Mouse (Mus musculus) layer of hippocampus, adult 11-12 months (tissue): ENCODE measurements around the gene Gramd1c.

Experiments used
- DNase-seq: peaks from one replicate; pipeline ENCODE4 v3.0.0; 2022; ENCODE audit warnings: low spot score

Gene Gramd1c

DNA sequence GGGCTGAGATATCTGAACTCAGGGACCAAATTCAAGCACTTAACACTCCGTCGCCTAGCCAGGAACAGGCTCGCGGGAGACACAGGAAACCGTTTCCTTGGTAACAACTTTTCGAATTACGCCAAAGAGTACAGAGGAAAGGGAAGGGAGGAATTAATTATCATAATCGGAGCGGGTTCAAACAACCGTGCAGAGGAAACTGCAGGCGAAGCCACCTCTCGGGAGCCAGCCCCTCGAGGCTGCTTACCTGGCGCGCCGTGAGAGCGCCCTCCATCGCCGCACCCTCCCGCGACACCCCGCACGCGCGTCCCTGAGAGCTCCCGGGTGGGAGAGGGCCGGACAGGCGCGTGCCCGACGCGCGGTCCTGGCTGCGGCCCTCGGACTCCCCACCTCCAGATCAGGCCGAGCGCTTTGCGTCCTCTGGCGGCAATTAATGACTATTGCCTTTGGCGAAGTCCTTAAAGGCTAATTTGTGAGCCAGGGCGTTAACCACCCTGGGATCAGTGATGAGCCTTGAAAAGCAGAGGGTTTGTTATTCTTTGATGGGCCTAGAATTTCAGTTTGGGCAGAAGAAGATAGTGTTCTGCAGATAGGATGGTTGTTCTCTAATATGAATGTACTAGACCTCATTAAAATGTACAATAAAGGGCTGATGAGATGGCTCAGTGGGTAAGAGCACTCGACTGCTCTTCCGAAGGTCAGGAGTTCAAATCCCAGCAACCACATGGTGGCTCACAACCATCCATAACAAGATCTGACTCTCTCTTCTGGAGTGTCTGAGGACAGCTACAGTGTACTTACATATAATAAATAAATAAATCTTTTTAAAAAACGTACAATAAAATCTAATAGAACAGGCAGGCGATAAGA is at the start of gene Gramd1c:
Gramd1c (minus strand) TSS at position 321 of the 870 bp plus-strand sequence.
- DNase-seq, result peak; percentile 56

DNA sequence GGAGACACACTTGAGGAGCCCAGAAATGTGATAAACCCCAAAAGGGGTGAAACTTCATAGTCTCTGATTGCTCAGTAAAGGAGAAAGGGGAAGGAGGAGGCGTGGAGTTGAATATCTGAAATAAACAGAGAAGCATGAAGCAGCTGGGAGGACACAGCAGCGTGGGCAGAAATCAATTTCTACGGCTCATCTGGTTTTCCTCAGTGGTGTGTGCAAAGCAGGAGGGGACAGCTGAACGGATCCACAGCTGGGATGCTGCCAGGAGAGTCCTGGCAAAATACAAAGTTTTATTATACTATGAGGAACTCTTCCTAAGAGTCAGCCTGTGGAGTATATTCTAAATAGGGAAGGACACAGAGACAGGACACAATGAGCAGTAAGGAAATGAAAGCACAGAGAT is 45.9 kb upstream of the Gramd1c start:
- DNase-seq, result peak; percentile 61

DNA sequence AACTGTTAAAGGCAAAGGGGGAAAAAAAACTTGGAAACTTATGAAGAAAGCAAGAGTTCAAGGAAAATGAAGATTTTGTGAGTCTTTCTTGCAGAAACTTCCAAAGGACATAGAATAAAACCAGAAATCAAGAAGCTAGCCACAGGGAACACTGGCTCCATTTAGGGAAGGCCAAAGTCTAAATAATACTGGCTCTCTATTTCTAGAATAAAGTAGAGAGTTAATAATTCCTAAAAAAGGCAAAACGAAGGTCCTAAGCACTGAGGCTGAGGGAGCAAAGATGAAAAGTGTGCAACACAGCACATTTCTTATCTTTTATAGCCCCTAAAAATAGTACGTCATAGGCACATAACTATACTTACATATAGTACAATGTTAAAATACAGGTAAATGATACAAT is 42.1 kb upstream of the Gramd1c start:
- DNase-seq, result no peak

DNA sequence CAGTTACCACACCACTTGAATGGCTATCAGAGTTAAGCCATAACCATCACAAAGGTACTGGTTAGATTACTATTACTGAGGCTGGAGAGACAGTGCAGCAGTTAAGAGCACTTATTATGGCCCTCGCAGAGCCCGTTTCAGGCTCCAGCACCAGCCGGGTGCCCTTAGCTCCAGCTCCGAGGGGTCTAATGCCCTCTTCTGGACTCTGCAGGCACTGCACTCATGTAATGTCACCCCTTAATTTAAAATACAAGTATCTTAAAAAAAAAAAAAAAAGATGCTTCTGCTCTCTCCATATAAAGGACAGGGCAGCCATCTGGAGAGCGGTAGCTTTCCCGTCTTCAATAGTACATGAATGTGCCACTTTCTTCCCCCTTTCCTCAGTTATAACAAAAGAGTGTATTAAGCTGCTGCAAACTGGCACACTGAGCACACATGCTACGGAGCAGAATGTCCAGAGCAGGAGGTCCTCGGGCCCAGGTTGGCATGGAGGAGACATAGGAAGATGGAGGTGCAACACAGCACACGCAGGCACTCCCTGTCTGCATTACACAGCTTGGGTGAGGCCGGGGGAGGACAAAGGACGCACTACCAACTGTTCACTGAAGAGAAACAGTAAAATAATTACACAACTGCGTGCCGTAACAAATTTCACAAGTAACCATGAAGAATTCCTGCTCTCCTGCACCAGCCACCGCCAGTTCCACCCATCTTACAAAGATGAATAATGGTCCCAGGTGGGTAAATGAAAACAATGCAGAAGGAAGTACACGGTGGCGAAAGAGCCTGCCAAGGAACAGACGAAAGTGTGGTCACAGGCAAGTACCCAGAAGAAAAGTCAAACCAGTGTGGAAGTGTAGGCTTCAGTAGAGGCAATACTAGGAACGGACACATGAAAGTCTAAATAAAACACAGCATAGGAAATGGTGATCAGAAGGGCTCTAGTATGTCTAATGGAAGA is 40.9 kb upstream of the Gramd1c start:
- no peak for DNase-seq

DNA sequence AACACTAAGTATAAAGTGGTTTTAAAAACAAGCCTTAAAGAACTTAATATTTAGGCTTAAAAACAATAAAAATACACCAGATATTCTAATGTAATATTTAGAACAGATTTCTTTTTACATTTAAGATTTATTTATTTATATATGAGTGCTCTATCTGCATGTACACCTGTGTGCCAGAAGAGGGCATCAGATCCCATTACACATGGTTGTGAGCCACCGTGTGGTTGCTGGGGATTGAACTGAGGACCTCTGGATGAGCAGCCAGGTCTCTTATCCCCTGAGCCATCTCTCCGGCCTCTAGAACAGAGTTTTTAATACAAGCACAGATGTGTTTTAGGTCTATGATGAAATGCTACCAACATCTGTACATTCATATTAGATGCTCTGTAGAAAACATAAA is 39.8 kb upstream of the Gramd1c start:
- DNase-seq, result no peak

DNA sequence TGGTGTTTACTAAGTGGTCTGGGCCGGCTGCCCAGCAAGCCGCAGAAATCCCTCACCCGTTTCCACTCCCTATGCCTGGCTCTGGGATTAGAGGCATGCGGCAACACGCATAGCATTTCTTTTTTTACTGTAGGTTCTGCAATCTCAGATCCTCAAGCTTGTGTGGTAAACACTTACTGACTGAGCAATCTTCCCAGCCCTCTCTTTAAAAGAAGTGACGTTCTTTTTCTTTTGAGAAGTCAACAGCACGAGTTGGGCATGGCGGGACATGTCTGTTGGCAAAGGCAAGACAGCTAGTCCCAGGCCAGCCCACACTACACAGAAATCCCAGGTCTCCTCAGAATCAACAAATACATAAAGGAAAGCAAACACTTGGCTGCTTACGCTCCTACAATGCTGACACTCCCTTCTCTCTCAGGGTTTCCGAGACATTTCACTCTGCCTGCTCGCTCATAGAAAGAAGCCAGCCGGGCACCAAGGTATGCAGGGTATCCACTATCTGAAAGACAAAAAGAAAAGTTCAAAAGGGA is 38.1 kb upstream of the Gramd1c start:
- no peak for DNase-seq

DNA sequence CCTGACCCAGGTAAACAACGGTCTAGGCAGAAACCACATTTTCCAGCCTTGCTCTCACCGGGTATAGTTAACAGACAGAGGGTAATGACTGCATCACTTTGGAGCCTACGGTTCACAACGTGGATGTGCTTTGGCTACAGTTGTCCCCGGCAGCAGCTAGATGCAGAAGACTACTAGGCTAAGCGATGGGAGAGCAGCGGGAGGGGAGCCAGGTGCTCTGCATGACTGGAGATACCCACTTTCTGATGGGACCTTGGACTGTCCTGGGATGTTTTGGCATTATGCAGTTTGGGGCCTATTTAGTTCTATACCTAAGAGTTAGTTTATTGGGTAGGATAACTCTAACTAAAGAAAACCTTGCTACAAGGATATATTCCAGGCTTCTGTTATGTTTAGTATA is 36.2 kb upstream of the Gramd1c start:
- DNase-seq, result no peak

DNA sequence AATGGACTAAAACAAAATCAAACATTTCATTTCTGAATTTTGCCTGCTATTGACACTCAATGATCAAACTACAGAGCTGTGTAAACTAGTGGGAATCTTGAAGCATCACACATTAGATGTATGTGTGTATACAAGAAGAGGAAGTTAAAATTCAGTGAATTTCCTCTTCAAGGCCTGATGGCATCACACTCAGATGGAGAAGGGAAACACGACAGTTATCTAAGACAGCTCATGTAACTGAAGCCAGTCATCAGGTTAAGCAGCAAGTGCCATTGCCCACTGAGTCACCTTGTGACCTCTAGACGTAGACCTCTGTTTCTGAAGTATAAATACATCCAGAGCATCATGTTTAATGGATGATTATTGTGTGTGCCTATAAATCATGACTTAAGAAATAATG is 24.5 kb upstream of the Gramd1c start:
- DNase-seq, result no peak

DNA sequence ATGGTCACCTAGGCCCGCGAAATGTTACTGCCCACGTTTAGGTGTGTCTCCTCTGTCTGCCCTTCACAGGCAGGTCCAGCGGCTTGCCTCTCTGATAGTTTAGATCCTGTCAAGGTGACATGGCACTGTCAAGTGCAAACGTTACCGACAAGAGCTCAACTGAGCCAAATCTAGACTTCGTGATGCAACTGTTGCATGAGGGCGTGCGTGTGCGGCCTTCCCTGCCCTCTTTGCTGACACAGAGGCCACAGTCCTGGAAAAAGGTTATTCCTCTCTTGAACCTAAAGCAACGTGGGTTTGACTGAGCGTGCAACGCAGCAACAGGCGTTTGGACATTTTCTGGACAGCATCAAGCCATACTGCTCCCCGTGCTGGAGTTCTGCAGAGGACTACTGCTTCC is 1.8 kb downstream of the Gramd1c start:
- no peak for DNase-seq

DNA sequence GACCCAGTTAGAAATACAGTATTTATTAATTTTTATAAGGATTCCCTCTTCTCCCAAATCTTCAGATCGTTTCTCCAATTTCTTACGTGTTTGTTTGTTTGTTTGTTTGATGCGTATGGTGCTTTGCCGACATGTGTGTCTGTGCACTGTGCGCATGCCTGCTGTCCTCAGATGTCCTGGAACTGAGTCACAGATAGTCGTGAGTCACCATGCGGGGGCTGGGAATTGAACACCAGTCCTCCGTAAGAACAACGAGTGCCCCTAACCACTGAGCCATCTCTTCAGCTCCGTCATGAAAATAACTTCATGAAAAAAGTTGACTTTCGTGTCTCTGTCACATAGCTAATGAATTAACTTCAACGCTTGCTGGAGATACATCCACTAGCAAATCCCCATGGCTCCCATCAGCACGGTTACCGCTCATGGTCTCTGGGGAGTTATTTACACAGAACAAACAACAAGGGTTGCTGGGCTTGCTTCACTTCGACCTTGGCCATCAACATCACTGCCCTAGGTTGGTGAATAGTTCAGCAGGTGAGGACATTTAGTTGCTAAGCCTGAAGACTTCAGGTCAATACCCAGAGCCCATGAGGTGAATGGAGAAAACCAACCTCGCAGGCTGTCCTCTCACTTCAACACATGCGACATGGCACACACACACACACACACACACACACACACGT is 2.4 kb downstream of the Gramd1c start:
- no peak for DNase-seq

DNA sequence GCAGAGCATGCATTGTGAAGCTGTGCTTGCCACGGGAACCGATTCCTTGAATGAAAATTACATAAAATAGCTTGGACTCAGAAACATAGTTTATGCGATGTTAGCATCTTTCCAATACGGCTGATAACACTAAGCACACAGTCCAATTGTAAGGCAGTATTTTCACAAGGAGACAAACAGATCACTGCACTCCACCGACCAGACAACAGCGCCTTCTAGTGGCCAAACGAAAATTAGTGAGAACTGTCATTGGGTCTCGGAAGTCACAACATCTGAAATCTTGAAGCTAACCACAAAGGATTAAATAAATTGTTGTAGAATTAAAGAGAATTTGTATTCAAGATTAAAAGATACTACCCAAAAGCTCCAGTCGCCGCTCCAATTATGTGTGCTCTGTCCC is 4.4 kb downstream of the Gramd1c start:
- peak; percentile 87 for DNase-seq

DNA sequence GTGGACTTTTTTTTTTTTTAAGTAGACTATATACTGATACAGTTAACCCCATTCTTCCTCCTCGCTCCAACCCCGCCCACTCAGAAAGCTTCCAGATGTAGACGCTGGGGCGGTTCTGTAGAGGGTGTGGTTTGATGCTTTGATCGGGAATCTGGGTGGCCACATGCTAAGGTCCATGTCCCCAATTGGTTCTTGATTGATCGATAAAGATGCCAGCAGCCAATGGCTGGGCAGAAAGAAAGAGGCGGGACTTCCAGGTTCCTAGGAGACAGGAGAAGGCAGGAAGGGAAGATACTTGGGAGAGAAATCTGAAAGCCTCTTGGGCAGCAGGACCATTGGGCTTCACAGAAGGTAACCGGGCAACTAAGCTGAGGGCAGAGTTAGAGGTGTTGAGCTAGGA is 7.4 kb downstream of the Gramd1c start:
- DNase-seq, result no peak

DNA sequence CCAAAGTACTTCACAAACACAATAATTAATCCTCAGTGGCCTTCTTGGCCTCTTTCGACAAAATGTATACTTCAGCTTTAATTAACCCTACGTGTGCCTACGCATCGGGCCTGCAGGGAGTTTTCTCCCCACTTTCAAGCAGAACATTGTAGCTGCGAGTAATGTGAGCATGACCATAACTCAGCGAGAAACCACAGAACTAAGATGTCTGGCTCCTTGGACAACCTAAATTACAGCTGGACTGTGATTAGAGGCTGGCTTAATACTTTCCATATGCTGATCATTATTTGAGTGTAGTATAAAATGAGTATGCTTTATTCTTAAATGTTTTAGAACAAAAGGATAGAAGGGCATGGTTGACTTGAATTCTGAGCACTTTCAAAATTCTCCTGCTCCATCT is 9.9 kb downstream of the Gramd1c start:
- no peak for DNase-seq

DNA sequence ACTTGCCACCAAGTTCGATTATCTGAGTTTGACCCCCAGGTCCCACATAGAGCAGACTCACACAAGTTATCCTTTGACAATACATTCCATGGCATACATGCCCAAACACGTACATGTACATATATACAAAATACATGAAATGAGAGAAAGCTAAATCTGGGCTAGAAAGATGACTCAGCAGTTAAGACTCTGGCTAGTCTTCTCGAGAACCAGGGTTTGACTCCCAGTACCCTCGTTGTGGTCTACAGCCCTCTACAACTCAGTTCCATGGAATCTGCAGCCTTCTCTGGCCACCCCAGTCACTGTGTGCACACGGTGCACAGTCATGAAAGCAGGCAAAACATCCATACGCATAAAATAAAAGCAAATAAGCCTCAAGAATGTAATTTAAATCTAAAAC is 10.8 kb downstream of the Gramd1c start:
- no peak for DNase-seq

DNA sequence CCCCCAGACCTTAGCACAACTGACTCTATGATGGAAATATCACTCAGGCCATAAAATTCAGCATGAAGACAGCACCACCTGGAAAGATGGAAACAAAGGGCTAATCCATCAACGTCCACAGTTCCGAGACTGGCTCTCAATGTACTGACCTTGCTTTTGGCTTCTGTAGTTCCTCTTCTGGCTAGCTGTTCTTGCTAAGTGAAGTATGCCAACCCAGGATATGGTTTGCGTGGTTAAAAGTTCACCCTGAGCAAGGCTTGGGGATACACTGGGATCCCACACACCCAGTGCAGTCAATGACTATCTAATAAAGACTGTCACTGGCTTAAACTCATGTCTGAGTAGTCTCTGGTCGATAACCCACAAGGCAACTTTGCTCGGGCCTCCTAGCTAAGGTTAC is 13.0 kb downstream of the Gramd1c start:
- DNase-seq, result no peak

DNA sequence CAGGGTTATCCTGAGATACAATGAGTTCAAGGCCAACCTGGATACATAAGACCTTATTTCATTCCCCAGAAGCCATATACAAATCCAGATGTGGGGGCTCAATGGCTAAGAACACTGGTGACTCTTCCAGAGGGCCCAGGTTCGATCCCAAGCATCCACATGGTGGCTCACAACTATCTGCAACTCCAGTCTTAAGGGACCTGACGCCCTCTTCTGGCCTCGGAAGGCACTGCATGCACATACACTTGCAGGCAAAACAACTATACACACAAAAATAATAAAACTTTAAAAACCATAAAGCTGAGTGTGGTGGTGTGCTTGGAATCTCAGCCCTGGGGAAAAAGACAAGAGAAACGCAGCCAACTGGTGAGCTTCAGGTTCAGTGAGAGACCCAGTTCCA is 24.0 kb downstream of the Gramd1c start:
- DNase-seq, result no peak

DNA sequence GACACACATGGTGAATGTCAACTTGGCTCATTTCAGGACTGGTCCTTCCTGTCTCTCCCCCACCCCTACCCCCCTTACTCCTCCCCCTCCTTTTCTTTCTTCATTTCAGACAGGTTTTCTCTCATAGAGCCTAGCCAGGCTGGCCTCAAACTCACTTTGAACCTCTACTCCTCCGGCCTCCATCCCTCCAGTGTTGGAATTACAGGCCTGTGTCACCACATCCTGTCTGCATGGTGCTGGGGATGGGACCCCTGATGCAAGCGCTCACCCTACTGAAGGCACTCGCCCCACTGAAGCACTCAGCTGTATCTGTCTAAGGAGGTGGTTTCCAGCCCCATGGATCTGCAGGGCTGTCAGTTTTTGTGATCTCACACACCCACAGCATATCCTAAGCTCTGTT is 27.9 kb downstream of the Gramd1c start:
- no peak for DNase-seq

DNA sequence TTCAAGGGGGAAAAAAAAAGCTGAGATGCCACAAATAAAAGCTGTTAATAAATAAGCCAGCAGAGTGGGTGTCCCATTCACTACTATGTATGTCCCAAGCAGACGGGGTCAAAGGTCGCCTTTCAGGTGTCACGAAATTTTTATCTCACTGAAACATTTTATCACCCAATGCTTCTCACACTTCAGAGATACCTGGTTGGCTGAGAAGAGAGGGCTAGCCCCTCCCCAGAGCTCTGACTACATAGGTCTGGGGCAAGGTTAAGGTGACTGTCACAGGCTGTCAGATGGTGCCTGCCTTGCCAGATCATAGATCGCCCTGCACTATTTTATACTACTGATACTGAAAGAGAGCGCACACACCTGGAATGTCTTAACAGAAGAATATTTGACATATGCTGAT is 29.8 kb downstream of the Gramd1c start:
- DNase-seq, result no peak

DNA sequence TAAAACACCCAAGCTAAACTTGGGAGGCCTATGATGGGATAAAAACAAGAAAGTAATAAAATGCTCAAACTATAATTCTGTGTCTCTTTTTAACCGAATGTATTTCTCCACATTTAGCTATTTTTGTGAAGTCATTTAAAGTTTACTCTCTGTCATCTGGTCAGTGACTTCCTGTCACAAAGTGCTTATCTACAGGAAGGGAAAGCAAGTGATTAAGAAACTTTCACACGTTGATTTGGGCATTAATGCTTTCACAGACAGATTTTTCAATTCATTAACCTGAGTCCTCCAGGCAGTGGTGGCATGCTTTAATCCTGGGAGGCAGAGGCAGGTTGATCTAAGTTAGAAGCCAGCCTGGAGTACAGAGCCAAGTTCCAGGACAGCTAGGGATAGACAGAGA is 33.9 kb downstream of the Gramd1c start:
- no peak for DNase-seq

DNA sequence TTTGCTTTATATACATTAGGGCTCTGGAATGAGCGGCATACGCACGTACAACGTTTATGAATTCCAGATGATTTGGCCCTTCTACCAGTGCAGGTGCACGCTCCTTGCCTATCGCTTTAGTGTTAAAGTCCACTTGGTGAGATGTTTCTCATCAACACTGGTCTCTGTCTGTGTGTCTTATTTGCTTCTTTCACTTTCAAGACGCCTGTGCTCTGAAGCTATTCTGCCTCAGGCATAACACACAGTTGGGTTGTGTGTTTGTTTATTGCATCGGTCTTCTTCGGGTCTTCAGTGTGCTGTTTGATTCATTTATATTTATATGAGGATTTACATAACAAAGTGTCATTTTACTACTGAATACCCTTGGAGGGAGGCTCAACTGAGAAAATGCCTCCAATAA is 36.3 kb downstream of the Gramd1c start:
- no peak for DNase-seq

DNA sequence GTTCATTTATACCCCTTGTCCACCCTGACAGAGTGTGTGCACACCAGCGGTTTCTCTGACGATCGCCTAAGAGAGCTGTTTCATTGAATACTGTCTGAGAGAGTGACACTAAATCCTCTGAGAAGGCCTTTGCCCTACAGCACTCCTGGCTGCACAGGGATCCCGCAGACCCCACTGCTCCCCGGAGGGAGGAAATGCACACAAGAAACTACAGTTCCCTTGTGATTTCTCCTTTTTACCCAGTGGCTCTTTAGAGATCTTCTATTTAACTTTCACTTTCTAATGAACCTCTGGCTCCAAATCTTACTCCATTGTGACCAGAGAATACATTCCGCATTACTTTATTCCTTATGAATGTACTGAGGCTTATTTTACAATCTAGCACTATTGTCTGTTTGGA is 36.9 kb downstream of the Gramd1c start:
- no peak for DNase-seq

DNA sequence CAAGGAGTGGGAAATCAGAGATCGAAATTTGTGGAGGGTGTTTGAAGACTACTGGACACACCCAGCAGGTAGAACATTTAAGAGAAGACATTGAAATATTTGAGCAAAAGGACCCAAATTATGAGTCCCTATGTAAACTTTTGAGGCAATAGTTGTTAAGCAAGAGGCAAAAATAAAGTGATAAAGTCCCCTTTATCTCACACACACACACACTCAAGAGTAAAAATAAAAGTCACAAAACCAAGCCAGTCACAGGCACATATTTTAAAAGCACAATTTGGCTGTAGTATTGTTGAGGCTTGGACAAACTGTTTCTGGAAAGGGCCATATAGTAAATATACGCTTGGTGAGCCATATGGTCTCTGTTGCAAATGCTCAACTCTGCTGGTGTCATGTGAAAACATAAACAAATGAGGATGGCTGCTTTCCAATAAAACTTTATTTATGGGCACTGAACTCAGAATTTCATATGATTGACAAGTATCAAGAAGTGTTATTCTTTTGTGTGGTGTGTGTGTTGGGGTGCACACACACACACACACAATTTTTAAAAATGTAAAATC is 44.1 kb downstream of the Gramd1c start:
- DNase-seq, result no peak
